Mouse (Mus musculus) gastrocnemius, adult 18-20 months (tissue): ENCODE results near the gene Ank2. TPM values are rescaled to one million over a fixed set of nuclear protein-coding genes. Genes with fewer than 3 reads are reported as not detected.

Source experiments
- DNase-seq: peaks from one replicate; pipeline ENCODE4 v3.0.0; 2021; ENCODE audit warnings: low spot score
- total RNA-seq, 2 experiments: library from RNA; stranded (reverse); gene quantifications; 2 replicates each; pipeline ENCODE4 v1.2.3; 2021

Ank2 gene
- total RNA-seq, 2 experiments from 2014 or later = 91.2 to 119 TPM

DNA sequence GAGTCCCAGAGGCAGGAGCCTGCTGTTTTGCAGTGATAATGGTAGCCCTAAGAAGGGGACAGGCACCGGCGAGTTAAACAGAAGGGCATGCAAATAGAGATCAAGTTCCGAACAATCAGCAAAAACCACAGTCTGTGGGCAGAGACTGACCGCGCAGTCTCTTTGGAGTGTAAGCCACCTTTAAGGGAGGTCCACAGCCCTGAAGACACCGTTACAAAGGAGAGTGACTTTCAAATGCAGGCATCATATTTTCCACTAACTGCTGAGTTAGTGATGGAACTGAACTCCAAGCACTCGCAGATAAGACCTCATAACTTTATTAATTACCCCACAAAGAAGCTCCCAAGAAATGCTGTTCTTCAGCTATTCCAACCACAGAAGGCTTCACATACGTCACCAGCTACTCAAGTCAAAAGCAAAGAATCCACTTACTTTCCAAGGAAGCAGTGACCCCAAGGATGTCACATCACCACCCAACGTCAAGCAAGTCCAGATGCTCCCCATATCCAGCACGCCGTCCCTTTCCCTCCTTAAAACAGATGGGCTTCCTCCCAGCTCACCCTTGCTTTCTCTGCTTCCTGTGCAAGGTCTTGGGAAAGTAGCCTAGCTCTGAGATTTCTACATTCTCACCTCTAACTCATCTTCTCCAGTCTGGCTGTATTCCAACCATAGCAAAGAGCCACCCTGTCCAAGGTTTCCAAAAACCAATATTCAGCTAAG lies 252.0 kb downstream of the Ank2 start:
- DNase-seq = no peak

DNA sequence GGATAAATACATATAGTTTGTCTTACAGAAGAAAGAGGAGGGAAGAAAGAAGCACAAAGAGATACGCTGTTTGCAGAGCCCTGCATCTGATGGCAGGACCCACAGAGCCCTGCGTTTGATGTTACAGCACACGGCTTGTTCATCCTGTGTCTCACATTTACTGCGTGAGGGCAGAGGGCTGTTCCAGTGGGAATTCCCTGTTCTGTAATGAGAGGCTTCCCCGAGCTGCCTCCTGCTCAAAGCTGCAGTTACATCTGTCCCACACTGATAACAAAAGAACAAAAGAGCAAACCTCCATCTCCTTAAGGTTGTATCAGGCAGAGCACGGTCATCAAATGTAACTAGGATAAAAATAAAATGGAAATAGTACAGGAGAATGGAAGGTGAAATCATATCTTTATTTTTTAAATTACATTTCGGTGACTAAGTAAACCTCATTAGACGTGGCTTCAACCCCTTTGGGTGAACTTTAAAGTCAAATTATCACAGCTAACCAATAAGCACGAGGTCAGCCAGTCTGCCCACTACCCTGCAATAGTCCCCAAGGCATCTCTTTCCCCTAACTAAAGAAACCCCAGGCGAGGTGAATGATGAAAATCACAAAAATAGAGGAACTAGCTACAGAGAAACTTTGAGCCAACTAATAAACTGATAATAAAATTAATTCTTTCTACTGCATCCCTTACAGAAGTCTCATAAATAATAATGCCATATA lies 255.1 kb downstream of the Ank2 start:
- no peak for DNase-seq

DNA sequence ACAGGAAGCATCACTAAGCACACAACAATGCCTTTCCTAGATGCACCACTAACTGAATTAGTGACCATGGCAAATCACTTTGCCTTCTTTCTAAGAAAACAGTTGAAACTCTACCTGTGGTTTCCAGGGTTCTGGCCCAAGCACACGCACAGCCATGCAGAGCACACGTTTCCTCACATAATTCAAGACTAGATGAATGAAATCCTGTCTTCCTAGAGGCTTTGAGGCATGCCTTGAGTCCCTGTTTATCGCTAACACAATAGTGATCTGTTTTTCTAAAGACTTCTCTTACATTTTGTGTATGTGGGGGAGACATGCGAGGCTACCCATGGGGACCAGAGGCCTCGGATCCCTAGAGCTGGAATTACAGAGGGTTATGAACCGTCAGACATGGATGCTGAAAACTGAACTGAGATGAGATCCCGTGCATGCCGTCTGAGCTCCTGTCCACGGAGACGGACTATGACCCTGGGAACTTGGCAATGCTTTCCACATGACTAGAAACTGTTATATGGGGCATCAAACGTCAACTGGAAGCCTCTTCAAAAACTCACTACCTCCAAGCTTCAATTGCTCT lies 256.8 kb downstream of the Ank2 start:
- DNase-seq = no peak

DNA sequence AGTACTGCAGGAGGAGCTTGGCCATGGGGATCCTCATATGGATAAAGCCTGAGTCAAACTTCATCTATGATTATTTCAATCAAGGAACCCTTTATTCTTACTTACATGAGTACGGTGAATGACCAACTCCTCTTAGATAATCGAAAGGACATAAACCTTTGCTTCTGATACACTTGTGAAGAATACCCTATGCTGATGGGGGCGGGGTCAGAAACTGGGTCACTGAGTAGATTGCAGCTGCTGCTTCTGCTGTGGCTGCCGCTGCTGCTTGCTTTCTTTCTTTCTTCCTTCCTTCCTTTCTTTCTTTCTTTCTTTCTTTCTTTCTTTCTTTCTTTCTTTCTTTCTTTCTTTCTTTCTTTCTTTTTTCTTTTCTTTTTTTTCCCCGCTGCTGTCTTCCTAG lies 263.9 kb downstream of the Ank2 start:
- no peak for DNase-seq

DNA sequence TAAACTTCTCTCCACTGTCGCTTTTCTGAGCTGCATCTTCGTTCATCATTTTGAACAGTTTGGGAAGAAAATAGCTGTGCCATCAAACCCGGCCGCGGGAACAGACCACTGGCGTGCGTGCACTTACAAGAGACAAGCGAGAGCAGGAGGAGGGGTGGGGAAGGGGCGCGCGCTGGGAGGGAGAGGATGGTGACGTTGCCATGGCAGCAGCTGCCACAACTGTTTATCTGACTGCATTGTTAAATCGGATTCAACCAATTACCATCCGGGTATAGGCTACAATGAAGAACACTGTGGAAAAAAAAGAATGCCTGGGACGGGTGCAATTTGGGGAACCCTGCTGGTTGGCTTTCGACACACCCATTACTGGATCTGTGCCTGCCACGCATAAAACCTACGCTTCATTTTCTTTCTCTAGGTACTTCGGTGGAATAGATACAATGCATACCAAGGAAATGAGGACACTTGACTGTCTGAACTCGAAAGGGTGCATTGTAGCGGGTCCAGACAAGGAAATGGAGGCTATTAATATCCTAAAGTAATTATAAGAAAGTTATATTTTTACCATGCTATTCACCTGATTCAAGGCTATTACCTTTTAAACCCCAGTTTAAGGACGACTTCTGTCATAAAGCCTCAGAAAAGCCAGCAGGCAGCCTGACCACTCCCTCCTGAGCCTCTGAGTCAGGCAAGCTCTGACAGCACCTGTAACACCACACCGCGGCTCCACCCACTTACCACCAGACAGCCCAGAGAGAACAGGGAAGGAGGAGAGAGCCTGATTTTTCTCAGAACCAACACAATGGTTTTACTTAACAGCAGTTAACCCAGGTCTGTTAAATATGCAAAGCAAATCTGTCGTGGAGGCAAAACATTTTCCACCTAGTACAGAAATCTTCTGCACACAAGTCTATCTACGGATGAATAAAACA lies 273.1 kb downstream of the Ank2 start:
- no peak for DNase-seq

DNA sequence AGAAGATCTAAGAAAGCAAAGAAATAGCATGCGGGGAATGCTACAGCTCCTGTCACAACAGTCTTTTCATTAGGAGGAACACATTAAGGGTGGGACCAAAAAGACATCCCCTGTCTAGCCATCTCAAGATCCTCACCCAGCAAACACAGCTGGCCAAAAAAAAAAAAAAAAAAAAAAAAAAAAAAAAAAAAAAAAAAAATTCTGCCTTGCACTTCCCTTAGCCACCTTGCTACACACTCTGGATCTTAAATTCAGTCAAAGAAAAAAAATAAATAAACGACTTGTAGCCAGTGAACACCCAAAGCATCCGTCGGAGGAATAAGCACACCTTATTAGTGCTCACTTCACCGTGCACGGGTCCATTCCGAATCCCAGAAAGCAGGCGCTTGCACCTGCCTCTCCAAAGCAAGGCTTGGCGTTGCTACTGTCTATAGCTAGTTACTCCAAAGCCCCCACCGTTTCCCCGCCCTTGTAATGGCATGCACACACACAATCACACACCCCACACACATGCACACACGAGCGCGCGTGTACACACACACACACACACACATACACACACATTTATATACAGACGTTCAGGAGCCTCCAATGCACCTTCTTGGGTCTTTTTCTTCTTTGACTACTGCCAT lies 273.9 kb downstream of the Ank2 start:
- no peak for DNase-seq

DNA sequence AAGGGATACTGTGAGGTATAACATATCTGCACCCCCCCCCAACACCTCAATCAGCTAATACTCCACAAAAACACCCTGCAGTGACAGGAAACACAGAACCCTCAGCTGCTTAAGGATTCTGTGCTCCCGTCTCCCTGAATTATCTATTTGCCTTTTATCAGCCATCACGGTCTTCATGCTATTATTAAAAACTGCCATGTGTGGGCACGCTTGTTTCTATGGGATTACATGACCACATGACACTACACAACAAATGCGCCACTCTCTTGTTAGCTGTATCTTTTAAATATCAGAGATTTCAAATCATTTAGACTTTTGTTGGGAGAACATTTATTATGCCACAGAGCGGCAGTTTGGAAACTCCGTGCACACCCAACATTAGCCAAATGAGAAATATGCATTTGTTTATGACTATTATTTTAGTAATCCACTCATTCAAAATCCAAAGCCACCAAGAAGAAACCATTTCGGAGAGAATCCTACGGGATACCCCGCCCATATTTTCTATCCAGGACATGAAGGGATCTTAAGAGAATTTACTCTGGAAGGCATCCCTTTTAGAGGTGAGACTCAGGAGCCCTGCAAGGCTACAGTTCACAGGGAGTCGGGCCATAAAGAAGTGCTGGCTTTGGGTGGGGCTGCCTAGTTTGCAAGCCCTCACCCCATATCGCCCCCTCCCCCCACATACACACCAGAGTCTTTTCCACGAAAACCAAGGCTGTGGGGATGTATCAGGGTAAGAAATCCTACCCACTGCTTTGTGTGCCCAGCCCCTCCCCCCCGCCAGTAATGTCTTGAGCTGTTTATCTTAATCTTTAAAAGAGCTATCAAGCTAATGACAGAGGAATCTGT lies 274.6 kb downstream of the Ank2 start:
- no peak for DNase-seq

DNA sequence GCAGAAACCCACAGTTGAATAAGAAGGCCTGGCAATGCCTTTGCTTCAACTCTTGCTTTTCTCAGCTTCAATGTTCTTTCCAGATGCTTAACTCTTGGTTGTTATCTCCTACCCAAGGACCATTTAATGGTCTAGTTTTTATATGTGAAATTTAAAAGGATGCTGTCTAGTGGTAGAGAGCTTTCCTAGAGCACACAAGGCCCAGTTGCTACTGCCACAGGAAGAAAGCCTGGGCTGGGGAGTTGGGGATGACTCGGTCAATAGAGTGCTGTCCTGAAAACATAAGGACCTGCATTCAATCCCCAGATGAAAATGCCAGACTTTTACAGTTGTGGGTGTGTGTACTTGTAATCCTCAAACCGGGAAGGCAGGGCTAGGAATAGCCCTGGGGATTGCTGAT lies 277.1 kb downstream of the Ank2 start:
- no peak for DNase-seq

DNA sequence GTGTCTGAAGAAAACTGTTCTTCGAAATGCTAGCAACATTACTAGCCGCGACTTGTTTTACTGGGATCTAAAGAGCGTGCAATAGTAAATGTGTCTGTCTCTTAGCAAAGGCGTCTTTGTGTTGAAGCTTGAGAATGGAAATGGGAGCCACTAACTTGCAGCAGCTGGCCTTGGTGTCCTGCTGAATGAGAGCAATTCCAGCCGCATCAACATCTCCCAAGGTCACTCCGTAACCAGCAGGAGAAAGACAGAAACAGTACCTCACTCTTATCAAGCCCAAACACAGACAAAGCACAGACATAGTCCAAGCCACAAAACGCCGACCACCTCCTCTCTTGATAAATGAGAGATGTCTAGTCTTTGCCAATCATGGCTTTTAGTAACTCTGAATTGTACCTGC lies 278.3 kb downstream of the Ank2 start:
- DNase-seq = no peak

DNA sequence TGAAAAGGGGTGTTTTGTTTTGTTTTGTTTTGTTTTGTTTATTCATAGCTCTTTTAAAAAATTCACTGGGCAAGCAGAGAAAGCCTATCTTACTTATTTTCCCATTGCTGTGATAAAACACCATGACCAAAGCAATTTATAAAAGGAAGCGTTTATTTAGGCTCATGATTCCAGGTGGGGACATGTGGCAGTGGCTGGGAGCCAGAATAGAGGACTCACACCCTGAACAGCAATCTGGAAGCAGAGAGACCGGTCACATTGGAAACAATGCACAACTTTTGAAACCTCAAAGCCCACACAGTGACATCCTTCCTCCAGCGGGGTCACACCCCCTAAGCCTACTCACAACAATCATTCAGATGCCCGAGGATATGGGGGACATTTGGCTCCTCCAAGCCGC lies 285.6 kb downstream of the Ank2 start:
- DNase-seq = no peak

DNA sequence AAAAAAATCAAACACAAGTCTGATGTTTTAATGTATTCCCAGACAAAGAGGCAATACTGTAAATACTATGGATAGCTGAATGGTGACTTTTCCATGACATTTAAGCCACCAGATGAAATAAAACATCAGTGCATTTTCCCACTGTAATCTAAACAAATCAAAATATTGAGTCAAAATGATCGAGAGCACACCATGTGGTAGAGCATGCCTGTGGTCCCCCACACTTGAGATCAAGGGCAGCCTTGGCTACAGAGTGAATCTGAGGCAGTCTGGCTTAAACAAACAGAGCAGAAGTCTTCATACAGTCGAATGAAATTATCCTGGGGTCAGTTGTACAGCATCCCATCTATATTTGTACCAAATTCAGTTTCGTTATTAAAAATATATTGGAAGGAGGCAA lies 288.0 kb downstream of the Ank2 start:
- no peak for DNase-seq

DNA sequence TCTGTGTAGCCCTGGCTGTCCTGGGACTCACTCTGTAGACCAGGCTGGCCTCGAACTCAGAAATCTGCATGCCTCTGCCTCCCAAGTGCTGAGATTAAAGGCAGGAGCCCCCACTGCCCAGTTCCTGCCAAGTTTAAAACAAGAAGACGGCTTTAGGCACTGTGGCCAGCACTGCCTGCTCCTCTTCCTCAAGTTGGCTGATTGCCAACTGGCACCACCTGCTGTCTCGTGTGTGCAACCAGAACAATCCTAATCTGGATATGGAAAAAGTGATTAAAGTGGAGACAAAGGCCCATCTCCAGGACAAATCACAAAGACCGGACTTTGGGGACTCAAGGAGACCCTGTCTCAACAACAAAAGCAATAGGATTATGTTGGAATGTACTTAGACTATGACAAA lies 288.6 kb downstream of the Ank2 start:
- no peak for DNase-seq

DNA sequence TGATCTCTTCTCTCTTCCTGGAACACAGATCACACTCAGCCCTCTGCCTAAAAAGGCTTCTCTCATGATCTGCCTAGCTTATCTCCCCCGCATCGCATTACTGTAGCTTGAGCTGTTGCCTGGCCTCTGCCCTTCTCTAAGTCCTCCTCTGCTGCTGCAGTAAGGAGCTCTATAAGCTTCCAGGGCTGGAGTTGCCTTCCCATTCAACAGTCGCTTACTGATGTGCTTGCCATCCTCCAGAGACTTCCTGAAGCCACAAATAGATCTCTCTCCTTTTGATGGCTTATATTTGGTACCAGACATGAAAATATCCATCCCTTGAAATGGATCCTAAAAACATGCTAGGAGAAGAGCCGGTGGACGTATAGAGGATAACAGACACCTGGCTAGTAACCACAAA lies 290.3 kb downstream of the Ank2 start:
- DNase-seq = no peak

DNA sequence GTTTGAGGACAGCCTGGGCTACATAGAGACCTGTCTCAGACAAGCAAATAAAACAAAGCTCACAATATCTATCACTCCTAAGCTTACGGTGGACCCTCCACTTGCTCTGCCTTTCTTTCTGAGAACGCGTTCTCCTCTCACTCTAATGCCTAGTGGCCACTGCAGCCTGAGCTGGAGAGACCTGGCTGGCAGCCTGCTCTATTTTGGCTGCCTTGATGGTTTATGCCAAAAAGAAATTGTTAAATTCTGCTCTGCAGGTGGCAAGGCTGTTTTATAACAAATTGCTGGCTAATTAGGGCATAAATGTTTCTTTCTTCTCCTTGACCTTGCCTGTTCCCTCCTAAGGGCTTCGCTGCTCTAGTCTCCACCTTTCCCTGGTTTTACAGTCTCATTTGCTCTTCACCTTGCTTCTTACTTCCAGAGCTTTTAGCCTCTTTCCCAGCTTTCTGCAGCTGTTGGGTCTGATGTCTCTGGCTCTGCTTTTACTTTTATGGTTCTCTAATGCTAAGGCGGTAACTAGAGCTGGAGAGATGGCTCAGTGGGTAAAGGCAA lies 293.2 kb downstream of the Ank2 start:
- DNase-seq = no peak

DNA sequence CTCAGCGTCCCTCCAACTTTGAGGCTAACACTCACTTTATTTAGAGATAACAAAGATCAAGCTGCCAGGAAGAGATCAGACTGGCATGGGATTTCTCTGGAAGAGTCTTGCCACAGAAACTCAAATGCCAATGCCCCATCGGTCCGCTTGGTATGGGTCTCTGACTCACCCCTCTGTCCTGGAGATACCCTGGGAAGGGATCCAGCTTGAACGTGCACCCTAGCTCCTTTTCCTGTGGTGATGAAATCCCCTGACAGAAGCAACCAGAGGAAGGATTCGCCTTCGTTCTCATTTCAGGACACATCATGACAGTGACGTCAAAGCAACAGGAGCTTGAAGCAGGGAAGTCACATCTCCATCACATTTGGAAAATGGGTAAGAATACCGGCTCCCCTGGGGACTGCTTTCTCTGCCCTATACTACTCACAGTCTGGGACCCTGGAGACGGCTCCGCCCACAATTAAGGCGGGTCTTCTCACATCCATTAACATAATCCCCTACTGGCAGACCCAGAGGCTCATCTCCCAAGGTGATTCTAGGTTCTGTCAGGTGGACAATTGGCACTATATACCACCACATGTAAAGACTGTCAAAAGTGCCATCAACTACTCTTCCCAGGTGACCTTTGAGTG lies 296.6 kb downstream of the Ank2 start:
- DNase-seq = no peak

DNA sequence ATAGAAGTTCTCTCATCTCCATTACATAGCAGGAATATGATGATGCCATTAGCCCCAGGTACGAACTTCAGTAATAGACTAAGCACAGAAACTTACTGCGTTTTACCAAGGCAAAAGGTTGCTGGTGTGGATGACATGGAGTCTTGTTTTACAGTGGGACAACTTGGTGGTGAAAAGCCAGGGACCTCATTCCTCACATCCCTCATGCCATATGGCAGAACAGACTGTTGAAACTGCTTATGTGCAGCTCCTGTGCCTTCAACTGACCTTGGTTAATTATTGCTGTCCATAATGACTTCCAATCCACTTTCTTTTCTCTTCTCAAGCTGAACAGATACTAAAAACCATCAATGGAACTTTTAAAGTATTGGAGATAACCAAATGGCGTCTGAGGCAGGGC lies 298.4 kb downstream of the Ank2 start:
- no peak for DNase-seq

DNA sequence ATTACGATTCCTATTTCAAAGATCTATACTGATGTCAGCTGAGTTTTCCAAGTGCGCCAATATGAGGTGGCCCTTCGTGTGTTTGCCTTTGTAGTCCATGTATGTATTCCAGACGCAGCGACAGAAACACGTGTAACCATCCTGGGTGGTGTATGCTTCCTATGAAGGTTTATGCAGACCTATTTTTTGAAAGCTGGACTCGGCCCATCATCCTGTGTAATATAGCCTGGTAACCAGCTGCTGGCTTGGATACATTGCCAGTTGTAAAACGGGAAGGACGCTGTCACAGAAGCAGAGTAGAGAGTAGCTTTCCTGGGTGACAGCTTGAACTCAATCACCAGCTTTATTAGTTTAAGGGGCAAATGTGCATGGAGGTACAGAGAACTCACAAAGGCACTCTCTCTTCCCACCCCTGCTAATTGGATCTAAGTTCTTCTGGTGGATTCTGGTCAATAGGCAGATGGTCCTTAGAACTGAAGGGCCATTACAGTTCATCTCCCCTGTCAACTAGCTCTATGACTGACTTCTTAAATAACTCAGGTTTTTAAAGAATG lies 300.0 kb downstream of the Ank2 start:
- peak; percentile 14 for DNase-seq

DNA sequence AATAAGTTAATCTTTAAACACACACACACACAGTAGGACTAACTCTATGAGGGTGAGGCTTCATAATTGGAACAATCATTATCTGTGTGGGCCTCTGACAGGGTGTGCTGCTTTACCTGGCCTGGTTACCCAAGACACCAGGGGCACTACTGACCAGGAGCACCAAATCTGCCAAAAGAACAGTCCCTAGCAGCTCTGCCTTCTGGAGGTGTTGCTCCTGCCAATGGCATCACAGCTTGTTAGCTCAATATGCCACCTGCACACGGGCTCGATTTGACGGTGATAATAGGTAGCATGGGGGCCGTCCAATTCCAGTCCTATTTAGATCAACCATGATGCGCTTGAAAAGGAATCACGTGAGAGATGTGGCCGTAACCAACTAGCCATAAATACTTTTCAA lies 300.5 kb downstream of the Ank2 start:
- no peak for DNase-seq

DNA sequence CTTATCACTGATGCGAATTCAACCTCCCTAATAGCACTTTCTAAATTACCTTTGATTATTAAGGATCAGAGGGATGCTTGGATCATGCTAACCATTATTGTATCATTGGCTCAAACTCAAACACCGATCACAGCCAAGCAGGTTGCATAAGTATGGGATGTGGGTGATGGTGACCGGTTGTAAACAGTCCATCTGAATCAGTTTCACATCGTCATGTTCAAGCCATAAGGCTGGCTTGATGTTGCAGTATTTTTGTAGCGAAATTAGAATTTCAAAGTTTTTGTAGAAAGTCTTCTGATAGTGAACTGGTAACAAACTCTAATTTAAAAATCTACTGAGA lies 310.4 kb downstream of the Ank2 start:
- DNase-seq = no peak
